Mouse (Mus musculus) heart, embryonic 12.5 days (tissue): ENCODE measurements around the gene Map2k1. TPM values are rescaled to one million over a fixed set of nuclear protein-coding genes. Genes with fewer than 3 reads are reported as not detected.
"Not testable (repeated sequence)": the region's sequence is repeated elsewhere in the genome, so short reads cannot be mapped to it uniquely, and the experiment has no call there.

Experiments
- ATAC-seq: fragments of 200-750 bp; cut with Nextera tagmentation; 2 replicates; pipeline ENCODE4 v1.8.0; 2017; ENCODE audit warnings: moderate TSS enrichment, moderate library complexity; ENCODE audit not compliant: insufficient number of reproducible peaks, low FRiP score
- H3K27ac ChIP-seq: fragments of 300-500 bp; sonication (generic); 2 replicates; pipeline ENCODE4 v1.5.1; 2016; ENCODE audit warnings: mild to moderate bottlenecking, moderate library complexity; ENCODE audit not compliant: poor library complexity, severe bottlenecking
- H3K27me3 ChIP-seq: fragments of 300-500 bp; sonication (generic); replicated peaks from 2 replicates; pipeline ENCODE4 v1.6.1; 2016; ENCODE audit warnings: mild to moderate bottlenecking, moderate library complexity
- H3K36me3 ChIP-seq: fragments of 300-500 bp; sonication (generic); 2 replicates; pipeline ENCODE4 v1.6.1; 2016; ENCODE audit warnings: mild to moderate bottlenecking, moderate library complexity
- H3K4me1 ChIP-seq: fragments of 300-500 bp; sonication (generic); replicated peaks from 2 replicates; pipeline ENCODE4 v1.6.1; 2016; ENCODE audit warnings: mild to moderate bottlenecking
- H3K4me2 ChIP-seq: fragments of 300-500 bp; sonication (generic); 2 replicates; pipeline ENCODE4 v1.6.1; 2016; ENCODE audit warnings: mild to moderate bottlenecking, moderate library complexity
- H3K4me3 ChIP-seq: fragments of 300-500 bp; sonication (generic); 2 replicates; pipeline ENCODE4 v1.5.1; 2016; ENCODE audit warnings: mild to moderate bottlenecking
- H3K9ac ChIP-seq: fragments of 300-500 bp; sonication (generic); 2 replicates; pipeline ENCODE4 v1.6.1; 2016; ENCODE audit warnings: mild to moderate bottlenecking, moderate library complexity
- H3K9me3 ChIP-seq: fragments of 300-500 bp; sonication (generic); replicated peaks from 2 replicates; pipeline ENCODE4 v1.6.1; 2016; ENCODE audit warnings: mild to moderate bottlenecking, moderate library complexity
- WGBS: fragments of 180-500 bp; shearing (Covaris S2); methylation state at CpG from one replicate; pipeline ENCODE4 v1.1.7; 2016; 5-methylcytosine and 5-hydroxymethylcytosine counted together
- polyA plus RNA-seq: library from polyadenylated mRNA; unstranded; fragments of >200 nt; fragmentation: Nextera tagmentation; extraction: Ambion mirVana; gene quantifications from 2 replicates; pipeline ENCODE4 v1.2.1, GENCODE M21; 2016

Gene Map2k1
- 99.7 and 100 TPM in 2 replicates for polyA plus RNA-seq

GRCm38 (mm10) chr9:64253021-64253904 lies at the start of gene Map2k1:
Gene Map2k1 (minus strand): TSS chr9:64253631.
- Histone ChIP-seq H3K9me3 (no peaks in the 10 kb centered on the region), H3K9ac (peak within 1 kb of the TSS; percentile 84), H3K4me1 (peaks cover 28% of the 10 kb centered on the region), H3K36me3 (no peaks in the 10 kb centered on the region), H3K27ac (peak within 1 kb of the TSS; percentile 86), H3K4me2 (peak within 1 kb of the TSS; percentile 73), H3K4me3 (peak within 1 kb of the TSS; percentile 73), H3K27me3 (no peaks in the 10 kb centered on the region)
- peak; percentile 97 for ATAC-seq
- WGBS, result under 1% methylated on average over 89 of the region's 89 CpGs

- H3K27me3 ChIP-seq, H3K4me1 ChIP-seq, ATAC-seq, H3K4me2 ChIP-seq, H3K9me3 ChIP-seq, H3K4me3 ChIP-seq, H3K27ac ChIP-seq, H3K9ac ChIP-seq: not testable (repeated sequence)
- WGBS, result 92% methylated on average over 4 of the region's 4 CpGs
- peaks cover 72% of the 10 kb centered on the region for H3K36me3 ChIP-seq
Measured at GRCm38 (mm10) chr9:64303086-64303485, 49.7 kb upstream of the Map2k1 start.

GRCm38 (mm10) chr9:64282404-64282987 lies 29.1 kb upstream of the Map2k1 start:
- no peaks in the 10 kb centered on the region for H3K27me3 ChIP-seq
- WGBS, result 50% methylated on average over 5 of the region's 5 CpGs
- peak overlapping the region; percentile 75 for H3K4me2 ChIP-seq
- peaks cover 7% of the 10 kb centered on the region; the same call in 1 of the 2 replicates for H3K36me3 ChIP-seq
- peak overlapping the region; percentile 82 for H3K4me3 ChIP-seq
- H3K27ac ChIP-seq, result no peak overlapping the region
- H3K4me1 ChIP-seq, result peaks cover 11% of the 10 kb centered on the region
- no peak for ATAC-seq
- peak overlapping the region; percentile 90 for H3K9ac ChIP-seq
- no peaks in the 10 kb centered on the region for H3K9me3 ChIP-seq

GRCm38 (mm10) chr9:64281781-64282178 lies 28.3 kb upstream of the Map2k1 start:
- no peaks in the 10 kb centered on the region for H3K27me3 ChIP-seq
- H3K4me1 ChIP-seq, result peaks cover 11% of the 10 kb centered on the region
- peaks cover 7% of the 10 kb centered on the region; the same call in 1 of the 2 replicates for H3K36me3 ChIP-seq
- under 1% methylated on average over 24 of the region's 24 CpGs for WGBS
- peak overlapping the region; percentile 86 for H3K27ac ChIP-seq
- no peaks in the 10 kb centered on the region for H3K9me3 ChIP-seq
- peak overlapping the region; percentile 82 for H3K4me3 ChIP-seq
- H3K9ac ChIP-seq, result peak overlapping the region; percentile 90
- H3K4me2 ChIP-seq, result peak overlapping the region; percentile 75
- peak; percentile 87 for ATAC-seq

- Histone ChIP-seq H3K4me2 (peak within 1 kb of the TSS; percentile 75), H3K4me1 (peaks cover 11% of the 10 kb centered on the region), H3K36me3 (peaks cover 7% of the 10 kb centered on the region; the same call in 1 of the 2 replicates), H3K4me3 (peak within 1 kb of the TSS; percentile 82), H3K9ac (peak within 1 kb of the TSS; percentile 90), H3K9me3 (no peaks in the 10 kb centered on the region), H3K27ac (peak within 1 kb of the TSS; percentile 86), H3K27me3 (no peaks in the 10 kb centered on the region)
- ATAC-seq, result peak; percentile 95
- WGBS, result 3% methylated on average over 46 of the region's 46 CpGs
Measured at GRCm38 (mm10) chr9:64281105-64281780, 27.8 kb upstream of the Map2k1 start, which contains the start of gene Tipin. Gene Tipin (plus strand): TSS chr9:64281581.

- ATAC-seq, result no peak
- Histone ChIP-seq H3K9me3 (no peaks in the 10 kb centered on the region), H3K4me2 (no peak overlapping the region), H3K27me3 (no peaks in the 10 kb centered on the region), H3K4me3 (no peak overlapping the region), H3K36me3 (0 out of 2 replicates have a peak, but pooled peaks cover 2% of the 10 kb centered on the region), H3K9ac (no peak overlapping the region), H3K27ac (no peak overlapping the region), H3K4me1 (peaks cover 11% of the 10 kb centered on the region)
- 90% methylated on average over 6 of the region's 6 CpGs for whole genome bisulfite sequencing
Measured at GRCm38 (mm10) chr9:64278665-64279310, 25.4 kb upstream of the Map2k1 start.

GRCm38 (mm10) chr9:64277706-64278105 lies 24.3 kb upstream of the Map2k1 start:
- H3K27me3 ChIP-seq, result no peaks in the 10 kb centered on the region
- H3K4me1 ChIP-seq, result peaks cover 8% of the 10 kb centered on the region
- H3K4me3 ChIP-seq, result no peak overlapping the region
- H3K9me3 ChIP-seq, result no peaks in the 10 kb centered on the region
- no peak for ATAC-seq
- WGBS, result 56% methylated on average over 8 of the region's 8 CpGs
- no peak overlapping the region for H3K9ac ChIP-seq
- H3K4me2 ChIP-seq, result no peak overlapping the region
- no peaks in the 10 kb centered on the region for H3K36me3 ChIP-seq
- H3K27ac ChIP-seq, result no peak overlapping the region

- H3K4me2 ChIP-seq, result no peak overlapping the region
- H3K4me3 ChIP-seq, result no peak overlapping the region
- no peak overlapping the region for H3K9ac ChIP-seq
- H3K9me3 ChIP-seq, result no peaks in the 10 kb centered on the region
- WGBS, result 62% methylated on average over 1 of the region's 1 CpGs
- H3K27me3 ChIP-seq, result no peaks in the 10 kb centered on the region
- H3K27ac ChIP-seq, result no peak overlapping the region
- ATAC-seq, result no peak
- no peaks in the 10 kb centered on the region for H3K4me1 ChIP-seq
- H3K36me3 ChIP-seq, result no peaks in the 10 kb centered on the region
Measured at GRCm38 (mm10) chr9:64274919-64275318, 21.5 kb upstream of the Map2k1 start.

- no peaks in the 10 kb centered on the region for H3K36me3 ChIP-seq
- no peaks in the 10 kb centered on the region for H3K9me3 ChIP-seq
- H3K9ac ChIP-seq, result no peak overlapping the region
- ATAC-seq, result no peak
- H3K4me2 ChIP-seq, result no peak overlapping the region
- WGBS, result 70% methylated on average over 4 of the region's 4 CpGs
- no peak overlapping the region for H3K4me3 ChIP-seq
- no peaks in the 10 kb centered on the region for H3K27me3 ChIP-seq
- no peak overlapping the region for H3K27ac ChIP-seq
- H3K4me1 ChIP-seq, result no peaks in the 10 kb centered on the region
Measured at GRCm38 (mm10) chr9:64274291-64274690, 20.9 kb upstream of the Map2k1 start.

- Histone ChIP-seq H3K36me3 (no peaks in the 10 kb centered on the region), H3K9me3 (no peaks in the 10 kb centered on the region), H3K4me3 (no peak overlapping the region), H3K4me2 (no peak overlapping the region), H3K27me3 (no peaks in the 10 kb centered on the region), H3K4me1 (no peaks in the 10 kb centered on the region), H3K27ac (no peak overlapping the region), H3K9ac (no peak overlapping the region)
- no peak for ATAC-seq
- WGBS, result 70% methylated on average over 4 of the region's 4 CpGs
Measured at GRCm38 (mm10) chr9:64273757-64274156, 20.3 kb upstream of the Map2k1 start.
